Mouse (Mus musculus) ES-E14 (cell line): Measurements from ENCODE around the gene Ppp4r2.

ENCODE experiments used
- HCFC1 ChIP-seq: IDR thresholded peaks from 2 replicates; pipeline ENCODE4 v1.6.1; 2012; ENCODE audit warnings: low read length, inconsistent platforms, borderline replicate concordance; ENCODE audit not compliant: insufficient read depth
- MAFK ChIP-seq: IDR thresholded peaks from 2 replicates; pipeline ENCODE4 v1.6.1; 2014; ENCODE audit warnings: mild to moderate bottlenecking, low read depth, low read length, inconsistent platforms; ENCODE audit not compliant: insufficient read depth
- ZC3H11A ChIP-seq: IDR thresholded peaks from 2 replicates; pipeline ENCODE4 v1.6.1; 2012; ENCODE audit warnings: low read depth, mild to moderate bottlenecking, inconsistent platforms, low read length, borderline replicate concordance

DNA sequence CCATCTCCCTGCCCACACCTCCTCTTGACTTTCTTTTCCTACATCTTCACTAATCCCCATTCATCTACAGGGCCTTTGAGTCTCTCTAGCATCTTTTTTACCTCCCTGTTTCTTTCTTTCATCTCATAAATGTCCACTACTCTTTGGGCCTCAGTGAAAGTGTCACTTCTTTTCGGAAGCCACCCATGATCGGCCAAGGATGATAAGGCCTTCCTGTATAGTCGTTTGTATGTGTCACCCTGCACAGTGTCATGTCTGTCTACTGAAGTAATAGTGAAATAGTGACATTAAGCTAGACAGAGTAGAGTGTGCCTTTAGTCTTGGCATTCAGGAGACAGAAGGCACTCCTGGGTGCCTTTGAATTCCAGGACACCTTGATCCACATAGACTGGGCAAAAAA, 21.7 kb upstream of the Ppp4r2 start:
- no peak for TF ChIP-seq HCFC1
- TF ChIP-seq ZC3H11A = no peak
- no peak for TF ChIP-seq MAFK
